Mouse (Mus musculus) lung, embryonic 14.5 days (tissue): Measurements from ENCODE around the gene Slc41a3. TPM values are rescaled to one million over a fixed set of nuclear protein-coding genes. Genes with fewer than 3 reads are reported as not detected.

Experiments used
- ATAC-seq: fragments of 200-750 bp; cut with Nextera tagmentation; 2 replicates; pipeline ENCODE4 v1.8.0; 2017; ENCODE audit warnings: mild to moderate bottlenecking, moderate TSS enrichment, moderate library complexity; ENCODE audit not compliant: insufficient read depth
- DNase-seq: peaks from one replicate; pipeline ENCODE4 v3.0.0-alpha.2; 2015
- H3K27ac ChIP-seq: fragments of 300-500 bp; sonication (generic); 2 replicates; pipeline ENCODE4 v1.5.1; 2014; ENCODE audit warnings: low read depth, mild to moderate bottlenecking, moderate library complexity
- H3K27me3 ChIP-seq: fragments of 300-500 bp; sonication (generic); 2 replicates; pipeline ENCODE4 v1.6.1; 2014; ENCODE audit warnings: low read length, control low read depth; ENCODE audit not compliant: insufficient read depth
- H3K36me3 ChIP-seq: fragments of 300-500 bp; sonication (generic); 2 replicates; pipeline ENCODE4 v1.6.1; 2014; ENCODE audit warnings: control low read depth; ENCODE audit not compliant: insufficient read depth
- H3K4me1 ChIP-seq: fragments of 300-500 bp; sonication (generic); 2 replicates; pipeline ENCODE4 v1.6.1; 2014; ENCODE audit warnings: antibody characterized with exemption, control low read depth; ENCODE audit not compliant: insufficient read depth
- H3K4me2 ChIP-seq: fragments of 300-500 bp; sonication (generic); 2 replicates; pipeline ENCODE4 v1.6.1; 2014; ENCODE audit warnings: mild to moderate bottlenecking
- H3K4me3 ChIP-seq: fragments of 300-500 bp; sonication (generic); 2 replicates; pipeline ENCODE4 v1.5.1; 2014; ENCODE audit warnings: low read depth, low read length
- H3K9ac ChIP-seq: fragments of 300-500 bp; sonication (generic); 2 replicates; pipeline ENCODE4 v1.6.1; 2014
- H3K9me3 ChIP-seq: fragments of 300-500 bp; sonication (generic); 2 replicates; pipeline ENCODE4 v1.6.1; 2016; ENCODE audit warnings: low read depth, low read length, control low read depth
- CTCF ChIP-seq: IDR thresholded peaks from 2 replicates; pipeline ENCODE4 v1.5.1; 2016; ENCODE audit warnings: antibody characterized with exemption, low read depth
- WGBS: fragments of 180-500 bp; shearing (Covaris S2); extraction: QIAGEN DNeasy Blood & Tissue Kit; methylation state at CpG from one replicate; pipeline ENCODE4 v1.1.7; 2014; 5-methylcytosine and 5-hydroxymethylcytosine counted together
- polyA plus RNA-seq: library from polyadenylated mRNA; unstranded; fragments of >200 nt; fragmentation: Nextera tagmentation; extraction: Ambion mirVana; gene quantifications from 2 replicates; pipeline ENCODE4 v1.2.1, GENCODE M21; 2014

Gene Slc41a3
- polyA plus RNA-seq, 1 experiment from 2014 or later: 4.7 TPM

GRCm38 (mm10) chr6:90598197-90598596, 6.3 kb upstream of the Slc41a3 start:
- no peak overlapping the region for H3K27ac ChIP-seq
- H3K9ac ChIP-seq: no peak overlapping the region
- TF ChIP-seq CTCF: no peak
- no peak overlapping the region for H3K4me3 ChIP-seq
- H3K27me3 ChIP-seq: no peaks in the 10 kb centered on the region
- no peak for DNase-seq
- no peaks in the 10 kb centered on the region for H3K36me3 ChIP-seq
- H3K4me1 ChIP-seq: no peaks in the 10 kb centered on the region
- ATAC-seq: no peak
- H3K9me3 ChIP-seq: no peaks in the 10 kb centered on the region
- 79% methylated on average over 6 of the region's 6 CpGs for WGBS
- H3K4me2 ChIP-seq: no peak overlapping the region

DNA sequence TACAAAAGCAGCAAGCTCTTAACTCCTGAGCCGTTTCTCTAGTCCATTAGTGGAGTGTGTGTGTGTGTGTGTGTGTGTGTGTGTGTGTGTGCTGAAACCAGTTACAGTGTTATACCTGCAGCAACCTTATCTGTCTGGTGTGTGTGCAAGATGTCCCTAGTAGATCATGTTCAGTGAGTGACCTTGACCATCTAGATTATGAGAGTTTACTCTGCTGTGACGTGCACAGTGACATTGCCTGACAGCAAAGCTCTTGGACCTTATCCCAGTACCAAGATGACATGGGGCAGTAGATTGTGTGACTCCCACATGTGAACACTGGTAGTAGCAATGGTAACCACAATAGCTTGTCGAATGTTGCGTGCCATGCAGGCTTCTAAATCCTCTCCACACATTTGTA, 4.2 kb upstream of the Slc41a3 start:
- DNase-seq: no peak
- ATAC-seq: no peak
- Histone ChIP-seq H3K4me1 (no peaks in the 10 kb centered on the region), H3K36me3 (no peaks in the 10 kb centered on the region), H3K27ac (no peak overlapping the region), H3K4me2 (no peak overlapping the region), H3K4me3 (no peak overlapping the region), H3K27me3 (no peaks in the 10 kb centered on the region), H3K9me3 (no peaks in the 10 kb centered on the region), H3K9ac (no peak overlapping the region)
- no peak for TF ChIP-seq CTCF
- 64% methylated on average over 4 of the region's 4 CpGs for WGBS

DNA sequence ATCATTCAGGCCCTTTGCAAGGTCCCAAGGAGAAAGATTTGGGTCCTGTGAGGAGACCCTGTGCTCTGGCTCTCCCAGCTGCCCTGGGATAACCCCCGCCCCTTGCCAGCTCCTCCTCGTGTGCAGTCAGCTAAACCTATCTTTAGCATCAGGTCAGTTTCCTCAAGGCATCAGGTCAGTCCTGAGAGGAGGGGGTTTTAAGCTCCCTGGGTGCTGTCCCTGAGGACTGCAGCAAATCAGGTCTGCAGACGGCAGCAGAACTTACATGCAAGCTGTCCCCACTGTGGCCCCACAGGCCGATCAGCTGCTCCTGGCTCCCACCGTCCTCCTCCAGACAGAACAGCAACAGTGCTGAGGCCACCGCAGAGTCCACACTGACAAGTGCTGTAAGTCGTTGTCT, 2.8 kb upstream of the Slc41a3 start:
- 45% methylated on average over 7 of the region's 7 CpGs for WGBS
- no peak for TF ChIP-seq CTCF
- H3K27me3 ChIP-seq: no peaks in the 10 kb centered on the region
- DNase-seq: no peak
- no peaks in the 10 kb centered on the region for H3K4me1 ChIP-seq
- no peak overlapping the region for H3K4me2 ChIP-seq
- H3K4me3 ChIP-seq: no peak overlapping the region
- ATAC-seq: no peak
- H3K36me3 ChIP-seq: no peaks in the 10 kb centered on the region
- H3K9ac ChIP-seq: no peak overlapping the region
- no peaks in the 10 kb centered on the region for H3K9me3 ChIP-seq
- H3K27ac ChIP-seq: no peak overlapping the region

GRCm38 (mm10) chr6:90602304-90602703, 2.2 kb upstream of the Slc41a3 start:
- no peaks in the 10 kb centered on the region for H3K9me3 ChIP-seq

GRCm38 (mm10) chr6:90603126-90603525, 1.4 kb upstream of the Slc41a3 start:
- 56% methylated on average over 7 of the region's 7 CpGs for whole genome bisulfite sequencing
- no peaks in the 10 kb centered on the region for H3K9me3 ChIP-seq
- H3K27me3 ChIP-seq: no peaks in the 10 kb centered on the region
- no peak for TF ChIP-seq CTCF
- no peak for DNase-seq
- H3K9ac ChIP-seq: no peak overlapping the region
- no peaks in the 10 kb centered on the region for H3K4me1 ChIP-seq
- no peak overlapping the region for H3K4me2 ChIP-seq
- no peak overlapping the region for H3K4me3 ChIP-seq
- H3K27ac ChIP-seq: no peak overlapping the region
- no peaks in the 10 kb centered on the region for H3K36me3 ChIP-seq
- no peak for ATAC-seq

More at GRCm38 (mm10) chr6:90602304-90602703, 2.2 kb upstream of the Slc41a3 start:
- H3K9ac ChIP-seq: no peak overlapping the region
- no peak for ATAC-seq
- no peaks in the 10 kb centered on the region for H3K27me3 ChIP-seq
- no peak overlapping the region for H3K4me3 ChIP-seq
- no peak for DNase-seq
- H3K4me1 ChIP-seq: no peaks in the 10 kb centered on the region
- WGBS: 93% methylated on average over 3 of the region's 3 CpGs
- no peak overlapping the region for H3K4me2 ChIP-seq
- no peak overlapping the region for H3K27ac ChIP-seq
- TF ChIP-seq CTCF: no peak
- no peaks in the 10 kb centered on the region for H3K36me3 ChIP-seq

DNA sequence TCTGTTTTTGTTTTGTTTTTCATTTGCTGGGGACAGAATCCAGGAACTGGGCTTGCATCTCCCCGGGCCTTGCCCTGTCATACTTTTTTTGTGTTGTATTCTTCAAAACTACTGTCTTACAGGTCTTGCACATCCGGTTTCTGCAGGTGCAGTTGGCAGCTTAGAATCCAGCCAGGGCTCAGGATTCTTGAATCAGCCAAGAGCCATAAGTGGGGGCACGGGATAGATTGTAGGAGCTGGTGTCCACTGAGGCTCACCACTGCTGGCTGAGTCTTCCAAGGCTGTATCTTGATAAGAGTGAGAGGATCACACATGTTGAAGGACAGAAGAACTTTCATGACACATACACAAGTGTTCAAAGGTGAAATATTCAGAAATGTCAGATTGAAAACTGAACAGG, 395 bp upstream of the Slc41a3 start:
- H3K4me3 ChIP-seq: peak overlapping the region; percentile 55
- H3K27me3 ChIP-seq: no peaks in the 10 kb centered on the region
- H3K4me1 ChIP-seq: no peaks in the 10 kb centered on the region
- no peak for TF ChIP-seq CTCF
- no peak for ATAC-seq
- peak overlapping the region; percentile 87 for H3K4me2 ChIP-seq
- 54% methylated on average over 3 of the region's 3 CpGs for WGBS
- DNase-seq: no peak
- H3K9me3 ChIP-seq: no peaks in the 10 kb centered on the region
- H3K36me3 ChIP-seq: no peaks in the 10 kb centered on the region
- H3K27ac ChIP-seq: no peak overlapping the region
- H3K9ac ChIP-seq: no peak overlapping the region

DNA sequence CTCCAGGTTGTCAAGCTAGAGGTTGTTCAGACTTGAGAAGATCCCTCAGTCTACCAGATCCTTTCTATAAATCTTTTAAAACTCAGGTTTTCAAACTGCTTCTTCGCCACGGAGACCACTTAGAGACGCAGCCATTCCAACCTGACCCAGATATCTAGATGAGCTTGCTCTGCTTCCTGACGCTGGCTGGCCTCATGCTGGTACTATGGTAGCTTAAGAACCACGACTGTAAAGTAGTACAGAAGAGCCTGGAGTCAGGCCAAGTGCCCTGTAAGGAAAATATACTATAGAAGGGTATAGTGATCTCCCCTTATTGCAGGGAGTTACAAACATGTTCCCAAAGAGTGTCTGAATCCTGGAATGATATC, 757 bp downstream of the Slc41a3 start:
- Histone ChIP-seq H3K9me3 (no peaks in the 10 kb centered on the region), H3K27ac (no peak overlapping the region), H3K36me3 (no peaks in the 10 kb centered on the region), H3K4me2 (peak overlapping the region; percentile 87), H3K9ac (peak overlapping the region; percentile 69), H3K4me3 (peak overlapping the region; percentile 55), H3K27me3 (no peaks in the 10 kb centered on the region), H3K4me1 (no peaks in the 10 kb centered on the region)
- 11% methylated on average over 5 of the region's 5 CpGs for WGBS
- ATAC-seq (no peak), DNase-seq (peak; percentile 24)
- TF ChIP-seq CTCF: no peak

DNA sequence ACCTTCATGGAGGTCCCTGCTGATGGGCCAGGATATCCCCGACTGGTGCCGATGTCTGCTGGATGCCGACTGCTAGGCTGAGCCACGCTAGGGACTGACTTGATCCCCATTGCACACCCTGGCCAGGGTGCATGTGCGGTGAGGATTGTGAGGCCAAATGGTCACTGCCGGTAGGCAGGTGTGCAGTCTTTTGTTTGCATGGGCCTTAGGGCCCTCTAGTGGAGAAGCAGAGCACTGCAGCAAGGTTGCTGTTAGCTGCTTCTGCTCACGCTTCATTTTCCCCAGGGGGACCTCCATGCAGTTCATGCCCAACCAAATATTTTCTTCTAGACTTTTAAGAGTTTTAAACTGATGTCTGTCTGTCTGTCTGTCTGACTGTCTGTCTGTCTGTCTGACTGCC, 2.0 kb downstream of the Slc41a3 start:
- Histone ChIP-seq H3K36me3 (no peaks in the 10 kb centered on the region), H3K27me3 (no peaks in the 10 kb centered on the region), H3K9me3 (no peaks in the 10 kb centered on the region), H3K4me1 (no peaks in the 10 kb centered on the region), H3K4me2 (no peak overlapping the region), H3K9ac (no peak overlapping the region), H3K27ac (no peak overlapping the region), H3K4me3 (no peak overlapping the region)
- TF ChIP-seq CTCF: peak; percentile 88
- 35% methylated on average over 7 of the region's 7 CpGs for WGBS
- no peak for ATAC-seq
- peak; percentile 84 for DNase-seq
